Mouse (Mus musculus): ENCODE measurements around the gene Scai. TPM values are rescaled to one million over a fixed set of nuclear protein-coding genes. Genes with fewer than 3 reads are reported as not detected.
"Not testable (repeated sequence)": the region's sequence is repeated elsewhere in the genome, so short reads cannot be mapped to it uniquely, and the experiment has no call there.

The Scai gene
- polyA plus RNA-seq, 1 experiment from 2014 or later = 19.8 TPM

DNA sequence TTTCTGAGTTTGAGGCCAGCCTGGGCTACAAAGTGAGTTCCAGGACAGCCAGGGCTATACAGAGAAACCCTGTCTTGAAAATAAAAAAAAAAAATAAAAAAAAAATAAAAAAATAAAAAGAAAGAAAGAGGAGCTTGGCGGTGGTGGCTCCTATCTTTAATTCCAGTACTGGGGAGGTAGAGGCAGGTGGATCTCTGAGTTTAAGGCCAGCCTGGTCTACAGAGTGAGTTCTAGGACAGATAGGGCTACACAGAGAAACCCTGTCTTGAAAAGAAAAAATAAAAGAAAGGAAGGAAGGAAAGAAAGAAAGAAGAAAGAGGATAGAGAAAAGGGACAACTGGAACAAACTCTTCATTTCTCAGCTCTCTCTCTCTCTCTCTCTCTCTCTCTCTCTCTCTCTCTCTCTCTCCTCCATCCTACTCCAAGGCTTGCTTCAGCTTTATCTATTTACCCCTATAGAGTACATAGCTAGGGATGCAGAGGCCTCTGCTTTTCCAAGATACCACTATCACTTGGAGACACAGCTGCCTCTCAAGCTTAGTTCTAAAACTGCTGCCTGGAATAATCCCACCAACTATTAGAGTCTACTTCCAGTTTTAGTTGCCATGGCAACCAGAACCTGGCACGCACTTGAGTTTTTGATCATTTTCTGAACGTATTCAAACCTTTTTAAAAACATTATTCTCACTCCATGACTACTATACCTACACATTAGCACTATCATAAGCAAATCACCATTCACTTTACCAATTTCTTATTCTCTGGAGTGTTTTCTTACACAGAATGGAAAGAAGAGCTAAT, 60.8 kb downstream of the Scai start:
- H3K27ac ChIP-seq = no peak overlapping the region
- 60% methylated on average over 3 of the region's 3 CpGs for WGBS

DNA sequence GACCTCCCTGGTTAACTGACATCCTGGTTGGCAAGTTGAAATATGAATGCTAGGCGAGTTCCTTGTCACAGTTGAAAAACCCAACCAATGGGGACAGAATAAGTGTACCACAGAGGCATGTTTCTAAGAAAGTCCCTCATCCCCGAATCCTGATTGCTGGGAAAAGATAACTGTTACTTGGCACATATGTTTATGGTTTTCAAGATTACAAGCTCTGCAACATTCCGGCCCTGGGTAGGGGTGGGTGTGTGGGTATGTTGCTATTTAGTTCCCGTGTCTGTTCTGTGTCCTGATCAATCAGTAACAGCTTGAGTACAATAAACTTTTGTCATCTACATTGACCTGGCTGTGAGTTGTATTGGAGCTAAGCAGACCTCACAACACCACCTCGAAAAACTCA, 66.4 kb downstream of the Scai start:
- H3K9me3 ChIP-seq = no peaks in the 10 kb centered on the region
- WGBS = 94% methylated on average over 5 of the region's 5 CpGs
- no peak for ATAC-seq
- no peak overlapping the region for H3K9ac ChIP-seq (replicated peaks)
- H3K4me1 ChIP-seq (replicated peaks) = no peaks in the 10 kb centered on the region
- H3K27ac ChIP-seq = no peak overlapping the region
- H3K27me3 ChIP-seq = no peaks in the 10 kb centered on the region
- H3K36me3 ChIP-seq = peaks cover 48% of the 10 kb centered on the region
- H3K4me2 ChIP-seq (replicated peaks) = no peak overlapping the region
- no peak overlapping the region for H3K4me3 ChIP-seq (replicated peaks)

More for the DNA sequence above, 60.8 kb downstream of the Scai start:
- Histone ChIP-seq H3K4me2 (replicated peaks) (no peak overlapping the region), H3K4me1 (replicated peaks) (0 out of 2 replicates have a peak, but pooled peaks cover 3% of the 10 kb centered on the region), H3K9me3 (no peaks in the 10 kb centered on the region), H3K27me3 (no peaks in the 10 kb centered on the region), H3K4me3 (replicated peaks) (no peak overlapping the region), H3K36me3 (peaks cover 16% of the 10 kb centered on the region), H3K9ac (replicated peaks) (no peak overlapping the region)
- no peak for ATAC-seq

DNA sequence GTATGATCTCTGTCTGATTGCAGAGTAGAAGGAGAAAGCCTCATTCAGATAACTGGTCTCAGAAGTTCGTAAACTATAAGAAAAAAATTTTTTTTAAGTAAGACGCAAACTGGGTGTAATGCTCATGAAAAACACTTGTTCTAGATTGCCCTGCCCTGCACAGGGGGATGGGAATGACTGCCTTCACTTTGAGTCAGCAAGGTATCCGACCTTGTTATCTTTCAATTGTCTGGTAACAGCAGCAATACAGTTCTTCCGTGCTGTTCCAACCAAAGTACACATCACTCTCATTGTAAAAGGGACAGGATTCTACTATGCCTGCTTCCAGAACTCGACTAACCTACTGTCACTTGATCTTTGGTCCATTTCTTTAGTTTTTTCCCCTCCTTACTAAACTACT, 69.4 kb downstream of the Scai start:
- no peak for ATAC-seq

DNA sequence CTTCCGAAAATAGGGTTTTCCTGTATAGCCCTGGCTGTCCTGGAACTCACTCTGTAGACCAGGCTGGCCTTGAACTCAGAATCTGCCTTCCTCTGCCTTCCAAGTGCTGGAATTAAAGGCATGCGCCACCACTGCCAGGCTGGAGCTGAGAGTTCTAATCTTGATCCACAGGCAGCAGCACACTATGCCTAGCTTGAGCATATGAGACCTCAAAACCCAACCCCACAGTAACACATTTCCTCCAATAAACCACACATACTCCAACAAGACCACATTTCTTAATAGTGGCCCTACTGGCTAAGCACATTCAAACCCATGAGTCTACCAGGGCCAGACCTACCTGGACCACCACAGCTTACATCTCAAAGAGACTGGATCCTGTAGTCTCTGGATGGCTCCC, 74.0 kb downstream of the Scai start:
- Histone ChIP-seq H3K27me3 (no peaks in the 10 kb centered on the region), H3K36me3 (peaks cover 72% of the 10 kb centered on the region), H3K4me1 (replicated peaks) (no peaks in the 10 kb centered on the region), H3K4me3 (replicated peaks) (no peak overlapping the region), H3K27ac (no peak overlapping the region), H3K9ac (replicated peaks) (no peak overlapping the region), H3K4me2 (replicated peaks) (no peak overlapping the region), H3K9me3 (no peaks in the 10 kb centered on the region)
- 88% methylated on average over 2 of the region's 2 CpGs for WGBS
- no peak for ATAC-seq

More for the DNA sequence above, 69.4 kb downstream of the Scai start:
- H3K27me3 ChIP-seq = no peaks in the 10 kb centered on the region
- H3K27ac ChIP-seq = no peak overlapping the region
- H3K36me3 ChIP-seq = peaks cover 67% of the 10 kb centered on the region
- no peak overlapping the region for H3K9ac ChIP-seq (replicated peaks)
- WGBS = 92% methylated on average over 5 of the region's 5 CpGs
- H3K9me3 ChIP-seq = no peaks in the 10 kb centered on the region
- H3K4me3 ChIP-seq (replicated peaks) = no peak overlapping the region
- no peak overlapping the region for H3K4me2 ChIP-seq (replicated peaks)
- H3K4me1 ChIP-seq (replicated peaks) = no peaks in the 10 kb centered on the region

DNA sequence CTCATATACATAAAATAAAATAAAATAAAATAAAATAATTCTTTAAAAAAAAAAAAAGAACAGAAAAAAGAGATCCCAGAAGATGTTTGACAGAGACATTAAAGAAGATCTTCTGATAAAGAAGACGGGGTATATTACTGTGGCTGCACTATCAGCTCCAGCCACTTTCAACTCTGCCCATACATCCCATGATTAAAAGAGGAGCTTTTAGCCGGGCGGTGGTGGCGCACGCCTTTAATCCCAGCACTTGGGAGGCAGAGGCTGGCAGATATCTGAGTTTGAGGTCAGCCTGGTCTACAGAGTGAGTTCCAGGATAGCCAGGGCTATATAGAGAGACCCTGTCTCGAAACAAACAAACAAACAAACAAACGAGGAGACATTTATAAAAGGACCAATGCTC, 76.4 kb downstream of the Scai start:
- Histone ChIP-seq H3K36me3 (peaks cover 64% of the 10 kb centered on the region), H3K27me3 (no peaks in the 10 kb centered on the region), H3K27ac (no peak overlapping the region), H3K4me3 (replicated peaks) (no peak overlapping the region), H3K9ac (replicated peaks) (no peak overlapping the region), H3K9me3 (no peaks in the 10 kb centered on the region), H3K4me2 (replicated peaks) (no peak overlapping the region), H3K4me1 (replicated peaks) (no peaks in the 10 kb centered on the region)
- 96% methylated on average over 7 of the region's 7 CpGs for WGBS
- ATAC-seq = no peak

DNA sequence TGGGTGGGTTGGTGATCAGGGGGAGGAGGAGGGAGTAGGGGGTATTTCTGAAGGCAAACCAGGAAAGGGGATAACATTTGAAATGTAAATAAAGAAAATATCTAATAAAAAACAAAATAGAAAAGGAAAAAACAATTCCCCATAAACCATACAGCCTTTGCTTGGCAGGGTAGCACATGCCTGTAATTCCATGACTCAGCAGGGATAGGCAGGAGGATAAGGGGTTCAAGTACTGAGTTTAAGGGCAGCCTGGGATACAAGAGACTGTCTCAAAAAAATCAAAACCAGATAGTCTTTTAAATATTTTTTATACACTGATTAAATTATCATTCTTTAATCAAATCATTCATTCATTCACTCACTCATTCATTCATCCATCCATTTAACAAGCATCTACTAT, 80.0 kb downstream of the Scai start:
- no peaks in the 10 kb centered on the region for H3K9me3 ChIP-seq
- no peak overlapping the region for H3K4me3 ChIP-seq (replicated peaks)
- no peak overlapping the region for H3K4me2 ChIP-seq (replicated peaks)
- H3K36me3 ChIP-seq = peaks cover 48% of the 10 kb centered on the region
- no peak for ATAC-seq
- H3K27ac ChIP-seq = no peak overlapping the region
- H3K4me1 ChIP-seq (replicated peaks) = no peaks in the 10 kb centered on the region
- H3K27me3 ChIP-seq = no peaks in the 10 kb centered on the region
- H3K9ac ChIP-seq (replicated peaks) = no peak overlapping the region

DNA sequence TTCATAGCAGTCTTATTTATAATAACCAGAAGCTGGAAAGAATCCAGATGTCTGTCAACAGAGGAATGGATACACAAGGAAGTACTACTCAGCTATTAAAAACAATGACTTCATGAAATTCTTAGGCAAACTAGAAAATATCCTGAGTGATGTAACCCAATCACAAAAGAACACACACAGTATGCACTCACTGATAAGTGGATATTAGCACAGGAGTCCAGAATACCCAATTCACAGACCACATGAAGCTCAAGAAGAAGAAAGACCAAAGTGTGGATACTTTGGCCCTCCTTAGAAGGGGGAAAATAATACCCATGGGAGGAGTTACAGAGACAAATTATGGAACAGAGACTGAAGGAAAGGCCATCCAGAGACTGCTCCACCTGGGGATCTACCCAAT, 80.8 kb downstream of the Scai start:
- H3K4me3 ChIP-seq (replicated peaks); H3K4me1 ChIP-seq (replicated peaks); H3K4me2 ChIP-seq (replicated peaks); H3K27ac ChIP-seq; ATAC-seq; H3K9me3 ChIP-seq; H3K9ac ChIP-seq (replicated peaks); H3K27me3 ChIP-seq: not testable (repeated sequence)
- peaks cover 48% of the 10 kb centered on the region for H3K36me3 ChIP-seq

DNA sequence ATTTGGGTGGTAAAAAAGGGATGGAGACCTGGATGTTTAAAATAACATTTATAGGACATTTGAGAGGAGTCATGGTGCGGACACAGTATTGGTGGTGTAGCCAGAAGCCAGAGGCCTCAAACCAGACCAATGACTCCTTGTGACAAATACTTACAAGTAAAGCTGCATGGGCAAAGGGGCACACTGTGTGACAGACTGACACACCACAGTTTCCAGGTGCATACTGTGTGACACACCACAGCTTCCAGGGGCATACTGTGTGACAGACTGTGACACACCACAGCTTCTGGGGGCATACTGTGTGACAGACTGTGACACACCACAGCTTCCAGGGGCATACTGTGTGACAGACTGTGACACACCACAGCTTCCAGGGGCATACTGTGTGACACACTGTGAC, 90.6 kb downstream of the Scai start:
- H3K27me3 ChIP-seq; H3K4me3 ChIP-seq (replicated peaks); H3K4me2 ChIP-seq (replicated peaks); H3K9me3 ChIP-seq; H3K4me1 ChIP-seq (replicated peaks); ATAC-seq; H3K9ac ChIP-seq (replicated peaks); H3K27ac ChIP-seq: not testable (repeated sequence)
- peaks cover 44% of the 10 kb centered on the region for H3K36me3 ChIP-seq
- 95% methylated on average over 1 of the region's 1 CpGs for WGBS

DNA sequence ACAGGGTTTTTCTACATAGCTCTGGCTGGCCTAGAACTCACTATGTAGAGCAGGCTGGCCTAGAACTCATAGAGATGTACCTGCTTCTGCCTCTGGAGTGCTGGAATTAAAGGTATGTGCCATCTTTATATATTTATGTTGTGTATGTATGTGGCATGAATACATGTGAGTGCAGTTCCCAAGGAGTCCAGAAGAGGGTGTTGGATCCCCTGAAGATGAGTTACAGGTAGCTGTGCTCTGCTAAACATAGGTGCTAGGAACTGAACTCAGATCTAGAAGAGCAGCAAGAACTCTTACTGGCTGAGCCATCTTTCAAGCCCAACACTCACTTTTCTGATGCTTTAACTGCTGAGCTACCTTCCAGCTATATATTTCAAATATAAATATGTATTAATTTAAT, 92.5 kb downstream of the Scai start:
- Histone ChIP-seq H3K9ac (replicated peaks) (no peak overlapping the region), H3K4me2 (replicated peaks) (no peak overlapping the region), H3K4me1 (replicated peaks) (no peaks in the 10 kb centered on the region), H3K27ac (no peak overlapping the region), H3K9me3 (no peaks in the 10 kb centered on the region), H3K36me3 (peaks cover 39% of the 10 kb centered on the region), H3K27me3 (no peaks in the 10 kb centered on the region), H3K4me3 (replicated peaks) (no peak overlapping the region)
- ATAC-seq = no peak

DNA sequence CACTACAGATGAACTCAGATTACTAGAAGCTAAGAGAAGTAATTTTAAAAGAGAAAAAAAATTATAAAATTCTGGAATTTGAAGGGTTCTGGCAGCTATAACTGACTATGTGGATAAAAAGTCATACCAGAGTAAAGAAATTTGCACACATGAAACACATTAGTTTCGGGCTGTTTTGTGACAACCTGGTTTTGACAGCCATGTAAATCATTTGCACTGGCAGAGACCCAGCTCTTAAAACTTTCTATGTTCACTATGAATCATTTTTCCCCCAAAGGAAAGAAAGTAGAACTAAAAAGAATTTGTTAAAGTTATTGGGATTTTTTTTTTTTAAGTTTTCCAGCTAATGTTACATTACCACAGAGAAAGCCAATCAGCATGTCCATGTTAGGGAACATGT, 98.6 kb downstream of the Scai start:
- Histone ChIP-seq H3K4me1 (replicated peaks) (no peaks in the 10 kb centered on the region), H3K36me3 (peaks cover 42% of the 10 kb centered on the region), H3K4me2 (replicated peaks) (no peak overlapping the region), H3K4me3 (replicated peaks) (no peak overlapping the region), H3K9me3 (no peaks in the 10 kb centered on the region), H3K27ac (no peak overlapping the region), H3K27me3 (no peaks in the 10 kb centered on the region), H3K9ac (replicated peaks) (no peak overlapping the region)
- 95% methylated on average over 1 of the region's 1 CpGs for WGBS
- no peak for ATAC-seq

DNA sequence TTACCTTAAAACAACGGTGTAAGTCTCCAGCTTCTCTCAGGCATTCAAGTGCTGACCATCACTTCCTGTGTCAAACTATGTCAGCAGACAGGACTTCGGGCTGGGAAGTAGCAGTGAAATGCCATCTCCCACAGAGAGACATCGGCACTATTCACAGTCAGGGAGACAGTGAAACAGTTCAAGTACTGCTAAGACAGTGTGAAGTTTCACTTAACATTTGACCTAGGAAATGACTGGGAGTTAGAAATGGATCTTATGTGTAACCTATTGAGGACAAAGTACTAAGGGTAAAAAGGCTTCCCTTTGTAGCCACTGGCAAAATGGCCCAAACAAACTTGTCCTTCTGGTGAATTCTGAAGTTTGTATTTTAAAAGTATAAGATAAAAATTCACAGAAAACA, 107.8 kb downstream of the Scai start:
- Histone ChIP-seq H3K36me3 (peaks cover 76% of the 10 kb centered on the region), H3K4me1 (replicated peaks) (no peaks in the 10 kb centered on the region), H3K4me3 (replicated peaks) (no peak overlapping the region), H3K27me3 (no peaks in the 10 kb centered on the region), H3K9me3 (no peaks in the 10 kb centered on the region), H3K27ac (no peak overlapping the region), H3K9ac (replicated peaks) (no peak overlapping the region), H3K4me2 (replicated peaks) (no peak overlapping the region)
- 90% methylated on average over 3 of the region's 3 CpGs for WGBS
- no peak for ATAC-seq

DNA sequence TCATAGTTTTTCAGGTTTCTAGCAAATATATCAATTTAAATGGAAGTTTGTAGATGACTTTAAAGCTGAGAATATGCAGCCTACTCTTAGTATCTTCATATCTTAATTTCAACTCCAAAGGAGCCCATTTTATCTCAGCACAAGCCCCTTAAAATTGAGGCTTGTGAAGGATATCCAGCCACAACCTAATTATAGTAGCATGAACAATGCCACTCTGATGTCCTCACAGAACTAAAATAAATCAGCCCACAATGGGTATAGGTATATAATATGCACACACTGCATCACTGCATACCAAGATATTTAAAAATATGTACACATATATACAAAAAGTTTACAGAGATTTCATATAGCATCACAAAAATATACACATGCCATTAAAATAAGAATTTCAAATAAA, 119.9 kb downstream of the Scai start:
- Histone ChIP-seq H3K36me3 (0 out of 2 replicates have a peak, but pooled peaks cover under 1% of the 10 kb centered on the region), H3K27me3 (no peaks in the 10 kb centered on the region), H3K27ac (no peak overlapping the region), H3K4me2 (replicated peaks) (no peak overlapping the region), H3K4me3 (replicated peaks) (no peak overlapping the region), H3K4me1 (replicated peaks) (0 out of 2 replicates have a peak, but pooled peaks cover 2% of the 10 kb centered on the region), H3K9ac (replicated peaks) (no peak overlapping the region), H3K9me3 (no peaks in the 10 kb centered on the region)
- no peak for ATAC-seq

DNA sequence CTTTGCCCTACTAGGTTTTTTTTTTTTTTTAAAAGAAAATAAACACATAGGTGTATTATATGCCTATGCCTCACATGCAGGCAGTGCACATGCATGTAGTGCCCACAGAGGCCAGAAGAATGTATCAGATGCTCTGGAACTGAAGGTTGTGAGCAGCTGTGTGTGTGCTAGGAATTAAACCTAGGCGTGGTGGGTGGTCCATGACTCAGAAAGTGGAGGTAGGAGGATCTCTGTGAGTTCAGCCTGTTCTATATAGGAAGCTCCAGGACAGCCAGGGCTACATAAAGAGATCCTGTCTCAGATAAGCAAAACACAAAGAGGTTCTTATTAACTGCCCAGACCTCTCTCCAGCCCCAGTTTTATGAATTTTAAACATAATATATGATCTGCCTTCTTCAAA, 121.4 kb downstream of the Scai start:
- Histone ChIP-seq H3K27me3 (no peaks in the 10 kb centered on the region), H3K9me3 (no peaks in the 10 kb centered on the region), H3K4me2 (replicated peaks) (no peak overlapping the region), H3K27ac (no peak overlapping the region), H3K4me1 (replicated peaks) (peaks cover 10% of the 10 kb centered on the region), H3K36me3 (no peaks in the 10 kb centered on the region), H3K9ac (replicated peaks) (no peak overlapping the region), H3K4me3 (replicated peaks) (no peak overlapping the region)
- WGBS = 70% methylated on average over 1 of the region's 1 CpGs
- ATAC-seq = no peak
